Mouse (Mus musculus) midbrain, embryonic 11.5 days (tissue): ENCODE data around the gene Pusl1. TPM values are rescaled to one million over a fixed set of nuclear protein-coding genes. Genes with fewer than 3 reads are reported as not detected.

ENCODE experiments used
- ATAC-seq: fragments of 200-750 bp; cut with Nextera tagmentation; 2 replicates; pipeline ENCODE4 v1.8.0; 2017; ENCODE audit warnings: moderate TSS enrichment, moderate library complexity; ENCODE audit not compliant: low FRiP score
- DNase-seq: peaks from one replicate; pipeline ENCODE4 v3.0.0; 2015; ENCODE audit warnings: low spot score; ENCODE audit errors: missing footprints
- H3K27ac ChIP-seq: fragments of 300-500 bp; sonication (generic); 2 replicates; pipeline ENCODE4 v1.5.1; 2014; ENCODE audit warnings: low read depth, low read length
- H3K27me3 ChIP-seq: fragments of 300-500 bp; sonication (generic); 2 replicates; pipeline ENCODE4 v1.6.1; 2014; ENCODE audit warnings: mild to moderate bottlenecking, low read length, moderate library complexity, mixed read lengths; ENCODE audit not compliant: control insufficient read depth, insufficient read depth
- H3K36me3 ChIP-seq: fragments of 300-500 bp; sonication (generic); 2 replicates; pipeline ENCODE4 v1.6.1; 2014; ENCODE audit warnings: mild to moderate bottlenecking, low read length, moderate library complexity, mixed read lengths; ENCODE audit not compliant: control insufficient read depth, insufficient read depth
- H3K4me1 ChIP-seq: fragments of 300-500 bp; sonication (generic); 2 replicates; pipeline ENCODE4 v1.6.1; 2014; ENCODE audit warnings: low read length; ENCODE audit not compliant: control insufficient read depth, insufficient read depth
- H3K4me2 ChIP-seq: fragments of 300-500 bp; sonication (generic); 2 replicates; pipeline ENCODE4 v1.6.1; 2014; ENCODE audit warnings: mild to moderate bottlenecking, moderate library complexity
- H3K4me3 ChIP-seq: fragments of 300-500 bp; sonication (generic); 2 replicates; pipeline ENCODE4 v1.5.1; 2014; ENCODE audit warnings: low read depth, low read length
- H3K9ac ChIP-seq: fragments of 300-500 bp; sonication (generic); 2 replicates; pipeline ENCODE4 v1.6.1; 2014; ENCODE audit warnings: low read length
- H3K9me3 ChIP-seq: fragments of 300-500 bp; sonication (generic); 2 replicates; pipeline ENCODE4 v1.6.1; 2016; ENCODE audit warnings: low read length; ENCODE audit not compliant: control insufficient read depth
- WGBS: fragments of 180-500 bp; shearing (Covaris S2); extraction: QIAGEN DNeasy Blood & Tissue Kit; methylation state at CpG from one replicate; pipeline ENCODE4 v1.1.7; 2014; 5-methylcytosine and 5-hydroxymethylcytosine counted together
- polyA plus RNA-seq: library from polyadenylated mRNA; unstranded; fragments of >200 nt; fragmentation: Nextera tagmentation; extraction: Ambion mirVana; gene quantifications from 2 replicates; pipeline ENCODE4 v1.2.1, GENCODE M21; 2014

Pusl1 gene
- polyA plus RNA-seq, 1 experiment from 2014 or later: 39.4 TPM

GRCm38 (mm10) chr4:155851368-155851767 lies 40.2 kb downstream of the Pusl1 start:
- H3K9me3 ChIP-seq: no peaks in the 10 kb centered on the region
- no peaks in the 10 kb centered on the region for H3K27me3 ChIP-seq
- H3K9ac ChIP-seq: no peak overlapping the region
- no peak overlapping the region for H3K4me3 ChIP-seq
- no peak overlapping the region for H3K27ac ChIP-seq
- no peak overlapping the region for H3K4me2 ChIP-seq
- 90% methylated on average over 3 of the region's 3 CpGs for WGBS
- H3K4me1 ChIP-seq: peaks cover 22% of the 10 kb centered on the region
- no peak for ATAC-seq
- peaks cover 6% of the 10 kb centered on the region; the same call in 1 of the 2 replicates for H3K36me3 ChIP-seq
- no peak for DNase-seq

DNA sequence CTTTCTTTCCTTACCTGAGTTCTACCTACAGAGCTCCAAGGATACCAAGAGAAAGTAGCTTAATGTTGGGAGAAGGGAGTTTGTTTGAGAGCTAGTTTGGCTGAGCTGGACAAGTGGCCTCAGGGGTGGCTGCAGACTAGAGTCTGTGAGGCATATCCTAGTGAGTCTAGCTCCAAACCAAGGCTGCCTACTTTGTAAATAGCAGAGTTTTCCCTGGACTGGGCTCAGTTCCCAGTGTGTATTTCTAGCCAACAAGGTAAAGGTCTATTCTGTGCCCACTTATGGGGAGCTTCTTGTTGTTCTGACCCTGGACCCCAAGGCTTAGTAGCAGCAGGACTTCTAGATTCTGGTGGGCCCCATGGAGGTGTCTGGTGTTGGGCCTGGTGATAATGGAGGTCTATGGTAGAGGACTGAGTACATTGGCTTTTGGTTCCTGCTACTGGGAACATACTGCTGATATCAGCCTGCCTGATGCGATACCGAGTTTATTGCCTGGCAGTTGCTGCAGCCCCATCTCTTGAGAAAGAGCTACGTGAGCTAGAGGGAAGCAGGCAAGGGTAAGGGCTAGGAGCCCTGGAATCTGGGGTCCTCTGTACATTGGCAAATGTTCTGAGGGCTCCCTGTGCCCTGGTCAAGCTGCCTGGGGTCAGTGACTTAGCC lies 41.7 kb downstream of the Pusl1 start:
- no peak overlapping the region for H3K4me2 ChIP-seq
- WGBS: 90% methylated on average over 3 of the region's 3 CpGs

DNA sequence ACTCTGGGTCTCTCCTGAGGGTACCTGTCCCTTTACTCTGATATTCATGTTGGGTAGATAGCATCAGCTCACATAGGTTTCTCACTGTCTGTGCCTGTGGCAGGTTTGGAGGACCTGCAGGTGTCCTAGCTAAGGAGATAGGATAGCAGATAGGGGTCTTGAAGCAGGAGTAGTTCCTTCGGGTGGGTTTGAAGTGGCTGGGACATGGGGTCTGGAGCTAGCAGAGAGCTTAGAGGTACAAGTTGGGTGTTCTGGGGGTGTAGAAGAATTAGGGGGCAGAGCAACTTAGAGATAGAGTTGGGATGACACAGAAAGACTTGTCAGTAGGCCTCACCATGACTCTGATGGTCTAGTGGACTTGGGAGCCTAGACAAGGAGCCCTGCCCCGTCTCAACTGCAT lies 42.2 kb downstream of the Pusl1 start:
- Histone ChIP-seq H3K9ac (no peak overlapping the region; the same call in 1 of the 2 replicates), H3K27me3 (no peaks in the 10 kb centered on the region), H3K9me3 (no peaks in the 10 kb centered on the region), H3K4me2 (no peak overlapping the region), H3K36me3 (no peaks in the 10 kb centered on the region), H3K27ac (no peak overlapping the region), H3K4me1 (peaks cover 22% of the 10 kb centered on the region), H3K4me3 (no peak overlapping the region)
- WGBS: 97% methylated on average over 2 of the region's 2 CpGs
- ATAC-seq (no peak), DNase-seq (no peak)

More for the DNA sequence above, 41.7 kb downstream of the Pusl1 start:
- no peaks in the 10 kb centered on the region for H3K36me3 ChIP-seq
- peaks cover 22% of the 10 kb centered on the region for H3K4me1 ChIP-seq
- DNase-seq (no peak), ATAC-seq (no peak)
- H3K9me3 ChIP-seq: no peaks in the 10 kb centered on the region
- no peak overlapping the region for H3K27ac ChIP-seq
- H3K27me3 ChIP-seq: no peaks in the 10 kb centered on the region
- no peak overlapping the region for H3K4me3 ChIP-seq
- no peak overlapping the region for H3K9ac ChIP-seq

GRCm38 (mm10) chr4:155848434-155849095 lies 43.0 kb downstream of the Pusl1 start:
- DNase-seq (no peak), ATAC-seq (no peak)
- H3K9me3 ChIP-seq: no peaks in the 10 kb centered on the region
- H3K27ac ChIP-seq: no peak overlapping the region
- H3K4me1 ChIP-seq: peaks cover 22% of the 10 kb centered on the region
- peak overlapping the region; percentile 91 for H3K4me3 ChIP-seq
- peak overlapping the region; percentile 91 for H3K9ac ChIP-seq
- H3K27me3 ChIP-seq: no peaks in the 10 kb centered on the region
- WGBS: 58% methylated on average over 7 of the region's 7 CpGs
- H3K36me3 ChIP-seq: no peaks in the 10 kb centered on the region
- peak overlapping the region; percentile 94 for H3K4me2 ChIP-seq

GRCm38 (mm10) chr4:155847591-155848352 lies 43.8 kb downstream of the Pusl1 start:
- Histone ChIP-seq H3K36me3 (no peaks in the 10 kb centered on the region), H3K27ac (peak overlapping the region; percentile 30), H3K9ac (peak overlapping the region; percentile 91), H3K4me1 (peaks cover 22% of the 10 kb centered on the region), H3K27me3 (no peaks in the 10 kb centered on the region), H3K4me2 (peak overlapping the region; percentile 94), H3K9me3 (no peaks in the 10 kb centered on the region), H3K4me3 (peak overlapping the region; percentile 91)
- DNase-seq (peak; percentile 93), ATAC-seq (peak; percentile 75)
- WGBS: 2% methylated on average over 62 of the region's 69 CpGs

DNA sequence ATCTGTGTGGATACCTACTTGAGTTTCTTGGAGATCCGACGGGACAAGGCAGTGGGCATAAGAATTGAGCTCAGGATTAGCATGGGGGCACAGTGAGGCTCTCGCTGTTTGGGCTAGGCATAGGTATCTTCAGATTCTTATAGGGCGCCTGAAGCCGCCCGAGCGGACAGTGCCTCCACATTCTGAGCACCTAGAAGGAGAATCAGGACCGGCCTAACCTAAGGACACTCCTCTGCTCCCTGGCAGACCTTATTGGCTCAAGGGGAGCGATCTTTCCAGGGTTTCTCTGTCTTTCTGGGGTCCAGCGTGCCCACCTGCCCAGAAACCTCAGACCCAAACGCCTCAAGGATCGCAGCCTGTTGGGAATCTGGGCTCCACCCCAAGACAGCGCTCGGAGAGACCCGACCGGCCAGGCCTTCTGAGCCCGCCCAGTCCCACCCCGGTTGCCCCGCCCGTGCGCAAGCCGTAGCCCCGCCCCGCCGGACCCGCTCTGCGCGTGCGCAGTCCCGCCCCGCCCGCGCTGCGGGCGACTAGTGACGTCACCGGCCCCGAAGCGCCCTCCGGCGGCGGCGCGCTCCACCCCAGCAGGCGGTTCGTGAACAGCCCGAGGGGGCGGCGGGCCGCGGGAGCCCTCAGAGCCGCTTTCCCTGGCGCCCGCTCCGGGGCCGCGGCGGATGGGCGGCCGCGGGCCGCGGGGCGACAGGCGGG lies 44.6 kb downstream of the Pusl1 start, which contains the start of gene Dvl1:
Dvl1 (plus strand) TSS at position 532 of the 708 bp plus-strand sequence.
- H3K9ac ChIP-seq: peak within 1 kb of the TSS; percentile 91
- no peaks in the 10 kb centered on the region for H3K9me3 ChIP-seq
- 3% methylated on average over 54 of the region's 65 CpGs for WGBS
- ATAC-seq (peak; percentile 94), DNase-seq (peak; percentile 100)
- H3K36me3 ChIP-seq: no peaks in the 10 kb centered on the region
- peaks cover 22% of the 10 kb centered on the region for H3K4me1 ChIP-seq
- H3K4me3 ChIP-seq: peak within 1 kb of the TSS; percentile 91
- peak within 1 kb of the TSS; percentile 94 for H3K4me2 ChIP-seq
- peak within 1 kb of the TSS; percentile 47 for H3K27ac ChIP-seq
- no peaks in the 10 kb centered on the region for H3K27me3 ChIP-seq

GRCm38 (mm10) chr4:155843231-155843630 lies 48.4 kb downstream of the Pusl1 start:
- Histone ChIP-seq H3K4me1 (peaks cover 32% of the 10 kb centered on the region), H3K4me3 (no peak overlapping the region), H3K36me3 (no peaks in the 10 kb centered on the region), H3K4me2 (no peak overlapping the region), H3K27ac (no peak overlapping the region), H3K9me3 (no peaks in the 10 kb centered on the region), H3K27me3 (peaks cover 7% of the 10 kb centered on the region; the same call in 1 of the 2 replicates), H3K9ac (no peak overlapping the region)
- DNase-seq (no peak), ATAC-seq (no peak)
- WGBS: 95% methylated on average over 5 of the region's 5 CpGs

DNA sequence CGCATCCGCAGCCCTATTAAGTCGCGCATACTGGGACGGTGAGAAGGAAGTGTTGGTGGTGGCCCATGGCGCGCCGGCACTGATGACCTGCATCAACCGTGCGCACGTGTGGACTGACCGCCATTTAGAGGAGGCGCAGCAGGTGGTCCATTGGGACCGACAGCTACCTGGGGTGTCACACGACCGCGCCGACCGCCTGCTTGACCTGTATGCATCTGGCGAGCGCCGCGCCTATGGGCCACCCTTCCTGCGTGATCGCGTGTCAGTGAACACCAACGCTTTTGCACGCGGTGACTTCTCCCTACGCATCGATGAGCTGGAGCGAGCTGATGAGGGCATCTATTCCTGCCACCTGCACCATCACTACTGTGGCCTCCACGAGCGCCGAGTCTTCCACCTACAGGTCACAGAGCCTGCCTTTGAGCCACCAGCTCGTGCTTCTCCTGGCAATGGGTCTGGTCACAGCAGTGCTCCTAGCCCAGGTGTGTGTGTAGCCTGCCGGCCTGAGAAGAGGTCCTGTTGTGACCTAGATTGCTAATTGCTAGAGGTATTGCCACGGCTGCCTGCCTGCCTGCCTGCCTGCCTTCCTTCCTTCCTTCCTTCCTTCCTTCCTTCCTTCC lies 49.8 kb downstream of the Pusl1 start:
- Histone ChIP-seq H3K36me3 (no peaks in the 10 kb centered on the region), H3K9me3 (no peaks in the 10 kb centered on the region), H3K9ac (no peak overlapping the region), H3K27ac (no peak overlapping the region), H3K4me2 (peak overlapping the region; percentile 76), H3K4me3 (0 out of 2 replicates have a peak overlapping the region, but pooled peaks have one; percentile 39), H3K4me1 (peaks cover 26% of the 10 kb centered on the region), H3K27me3 (peaks cover 7% of the 10 kb centered on the region; the same call in 1 of the 2 replicates)
- WGBS: 37% methylated on average over 37 of the region's 38 CpGs
- ATAC-seq: no peak
- DNase-seq: no peak
